Mouse (Mus musculus) limb, embryonic 13.5 days (tissue): ENCODE measurements around the gene Comt. TPM values are rescaled to one million over a fixed set of nuclear protein-coding genes. Genes with fewer than 3 reads are reported as not detected.

Source experiments
- ATAC-seq: fragments of 200-750 bp; cut with Nextera tagmentation; 2 replicates; pipeline ENCODE4 v1.8.0; 2017; ENCODE audit warnings: low read depth, moderate number of reproducible peaks, moderate TSS enrichment; ENCODE audit not compliant: low FRiP score
- H3K27ac ChIP-seq: fragments of 300-500 bp; sonication (generic); 2 replicates; pipeline ENCODE4 v1.5.1; 2015; ENCODE audit warnings: inconsistent platforms, mild to moderate bottlenecking, moderate library complexity
- H3K27me3 ChIP-seq: fragments of 300-500 bp; sonication (generic); 2 replicates; pipeline ENCODE4 v1.6.1; 2015; ENCODE audit warnings: mild to moderate bottlenecking, inconsistent platforms
- H3K36me3 ChIP-seq: fragments of 300-500 bp; sonication (generic); 2 replicates; pipeline ENCODE4 v1.6.1; 2015; ENCODE audit warnings: inconsistent platforms, mild to moderate bottlenecking, moderate library complexity
- H3K4me1 ChIP-seq: fragments of 300-500 bp; sonication (generic); 2 replicates; pipeline ENCODE4 v1.6.1; 2015; ENCODE audit warnings: inconsistent platforms
- H3K4me2 ChIP-seq: fragments of 300-500 bp; sonication (generic); replicated peaks from 2 replicates; pipeline ENCODE4 v1.6.1; 2015; ENCODE audit warnings: inconsistent platforms, mild to moderate bottlenecking, moderate library complexity
- H3K4me3 ChIP-seq: fragments of 300-500 bp; sonication (generic); 2 replicates; pipeline ENCODE4 v1.5.1; 2015; ENCODE audit warnings: moderate library complexity, mild to moderate bottlenecking, inconsistent platforms
- H3K9ac ChIP-seq: fragments of 300-500 bp; sonication (generic); 2 replicates; pipeline ENCODE4 v1.6.1; 2015; ENCODE audit warnings: mild to moderate bottlenecking, inconsistent platforms
- H3K9me3 ChIP-seq: fragments of 300-500 bp; sonication (generic); 2 replicates; pipeline ENCODE4 v1.6.1; 2016; ENCODE audit warnings: inconsistent platforms
- WGBS: fragments of 180-500 bp; shearing (Covaris S2); methylation state at CpG from one replicate; pipeline ENCODE4 v1.1.7; 2015; 5-methylcytosine and 5-hydroxymethylcytosine counted together
- microRNA-seq: library from miRNA; unstranded; fragments of <30 nt; microRNA quantifications from one replicate; pipeline ENCODE4, GENCODE M21; 2016
- polyA plus RNA-seq: library from polyadenylated mRNA; unstranded; fragments of >200 nt; fragmentation: Nextera tagmentation; extraction: Ambion mirVana; gene quantifications from 2 replicates; pipeline ENCODE4 v1.2.1, GENCODE M21; 2015

The Comt gene
- polyA plus RNA-seq, 1 experiment from 2014 or later = 87.4 TPM

- H3K36me3 ChIP-seq = no peaks in the 10 kb centered on the region
- no peak for ATAC-seq
- 72% methylated on average over 6 of the region's 6 CpGs for WGBS
- no peak overlapping the region for H3K4me2 ChIP-seq
- no peak overlapping the region for H3K9ac ChIP-seq
- no peaks in the 10 kb centered on the region for H3K4me1 ChIP-seq
- no peaks in the 10 kb centered on the region for H3K9me3 ChIP-seq
- H3K4me3 ChIP-seq = no peak overlapping the region
- H3K27ac ChIP-seq = no peak overlapping the region
- H3K27me3 ChIP-seq = no peaks in the 10 kb centered on the region
These were observed 66.4 kb downstream of the Comt start for GRCm38 (mm10) chr16:18360151-18360805.

GRCm38 (mm10) chr16:18357977-18358376, 68.7 kb downstream of the Comt start:
- Histone ChIP-seq H3K27me3 (no peaks in the 10 kb centered on the region), H3K36me3 (no peaks in the 10 kb centered on the region), H3K4me1 (no peaks in the 10 kb centered on the region), H3K27ac (no peak overlapping the region), H3K4me2 (no peak overlapping the region), H3K9ac (no peak overlapping the region), H3K4me3 (no peak overlapping the region), H3K9me3 (no peaks in the 10 kb centered on the region)
- no peak for ATAC-seq
- 81% methylated on average over 6 of the region's 6 CpGs for WGBS

- 77% methylated on average over 1 of the region's 1 CpGs for WGBS
- Histone ChIP-seq H3K9ac (no peak overlapping the region), H3K9me3 (no peaks in the 10 kb centered on the region), H3K4me1 (no peaks in the 10 kb centered on the region), H3K4me2 (no peak overlapping the region), H3K27me3 (no peaks in the 10 kb centered on the region), H3K4me3 (no peak overlapping the region), H3K27ac (no peak overlapping the region), H3K36me3 (no peaks in the 10 kb centered on the region)
- ATAC-seq = no peak
These were observed 69.7 kb downstream of the Comt start for GRCm38 (mm10) chr16:18356961-18357360.

Small RNAs within 50 kb of the gene (microRNA-seq; reads per million reads assigned to microRNA genes)
- not detected for gene Gm26219

Other genes with a start within 250 kb of the Comt start
- gene Ccdc188, start 209.0 kb downstream of the Comt start, polyA plus RNA-seq = not detected in 2 replicates
- 18.7 and 21.2 TPM in 2 replicates for gene Zdhhc8, start 191.7 kb downstream of the Comt start, polyA plus RNA-seq
- gene Trmt2a, start 178.2 kb downstream of the Comt start, polyA plus RNA-seq = 111 and 113 TPM in 2 replicates
- 641 and 645 TPM in 2 replicates for gene Ranbp1, start 178.1 kb downstream of the Comt start, polyA plus RNA-seq
- 3.5 TPM in 1 of 2 replicates, not detected in the other for gene Gm49776, start 168.5 kb downstream of the Comt start, polyA plus RNA-seq
- gene Dgcr8, start 137.6 kb downstream of the Comt start, polyA plus RNA-seq = 40.0 and 41.9 TPM in 2 replicates
- gene Tango2, start 78.7 kb downstream of the Comt start, polyA plus RNA-seq = 22.5 and 24.9 TPM in 2 replicates
- 25.0 and 29.8 TPM in 2 replicates for gene Arvcf, start 78.7 kb downstream of the Comt start, polyA plus RNA-seq
- 19.8 and 21.3 TPM in 2 replicates for gene Txnrd2, start 468 bp downstream of the Comt start, polyA plus RNA-seq
- gene Gnb1l, start 71.9 kb upstream of the Comt start, polyA plus RNA-seq = 20.4 and 21.4 TPM in 2 replicates
- 5.5 and 5.9 TPM in 2 replicates for gene Rtl10, start 72.0 kb upstream of the Comt start, polyA plus RNA-seq
- 5.5 and 6.0 TPM in 2 replicates for gene Tbx1, start 163.8 kb upstream of the Comt start, polyA plus RNA-seq
- gene Gp1bb, start 195.6 kb upstream of the Comt start, polyA plus RNA-seq = 2.6 and 3.6 TPM in 2 replicates
- 5.9 and 6.0 TPM in 2 replicates for gene Gm49601, start 199.6 kb upstream of the Comt start, polyA plus RNA-seq
- 37.0 and 41.7 TPM in 2 replicates for gene Sept5, start 203.1 kb upstream of the Comt start, polyA plus RNA-seq